Mouse (Mus musculus): ENCODE measurements around the gene Mapk8. TPM values are rescaled to one million over a fixed set of nuclear protein-coding genes. Genes with fewer than 3 reads are reported as not detected.
A peak's percentile ranks its signal among the peaks of the same experiment; 100 is the strongest.

The Mapk8 gene
- polyA plus RNA-seq (2012; rRNA removed) (33.8 and 36.4 TPM in 2 replicates), polyA plus RNA-seq (2014; fragmentation: Nextera tagmentation; extraction: Ambion mirVana) (16.5 and 16.7 TPM in 2 replicates)

GRCm38 (mm10) chr14:33447027-33447569, at the start of gene Mapk8:
Gene Mapk8, minus strand, starts transcription at chr14:33447158.
- peak; percentile 93; the same call in 1 of the 2 replicates for TF ChIP-seq POLR2A (IDR thresholded peaks at IDR 0.05; ENCODE audit: borderline replicate concordance, extremely low read depth, insufficient read depth, insufficient read length)
- DNase-seq (ENCODE audit: low spot score) (peak; percentile 95), ATAC-seq (ENCODE audit: low FRiP score, low read depth) (peak; percentile 99)

GRCm38 (mm10) chr14:33495226-33495625, 48.3 kb upstream of the Mapk8 start:
- no peak overlapping the region for H3K4me3 ChIP-seq (replicated peaks; ENCODE audit: low read length)
- no peaks in the 10 kb centered on the region for H3K36me3 ChIP-seq (ENCODE audit: control insufficient read depth, insufficient read depth, low read length)
- DNase-seq (ENCODE audit: low spot score), result no peak
- no peak overlapping the region for H3K9ac ChIP-seq (ENCODE audit: low read depth, low read length, severe bottlenecking)
- ATAC-seq (ENCODE audit: low FRiP score, low read depth), result no peak
- H3K4me1 ChIP-seq (ENCODE audit: control insufficient read depth, insufficient read depth, low read length), result no peaks in the 10 kb centered on the region
- H3K27me3 ChIP-seq (ENCODE audit: control insufficient read depth, insufficient read depth, low read length), result no peaks in the 10 kb centered on the region
- TF ChIP-seq POLR2A (IDR thresholded peaks at IDR 0.05; ENCODE audit: borderline replicate concordance, extremely low read depth, insufficient read depth, insufficient read length), result no peak
- 54% methylated on average over 4 of the region's 4 CpGs for WGBS
- H3K4me2 ChIP-seq (replicated peaks; ENCODE audit: low read depth, low read length, severe bottlenecking), result no peak overlapping the region
- H3K27ac ChIP-seq (replicated peaks; ENCODE audit: low read depth, low read length), result no peak overlapping the region
- no peaks in the 10 kb centered on the region for H3K9me3 ChIP-seq (ENCODE audit: control insufficient read depth, low read length)

More at GRCm38 (mm10) chr14:33447027-33447569, at the start of gene Mapk8:
- Histone ChIP-seq H3K4me2 (replicated peaks; ENCODE audit: low read depth, low read length, severe bottlenecking) (peak within 1 kb of the TSS; percentile 56), H3K27me3 (ENCODE audit: control insufficient read depth, insufficient read depth, low read length) (no peaks in the 10 kb centered on the region), H3K27ac (replicated peaks; ENCODE audit: low read depth, low read length) (peak within 1 kb of the TSS; percentile 93), H3K4me1 (ENCODE audit: control insufficient read depth, insufficient read depth, low read length) (peaks cover 14% of the 10 kb centered on the region), H3K36me3 (ENCODE audit: control insufficient read depth, insufficient read depth, low read length) (no peaks in the 10 kb centered on the region), H3K9ac (ENCODE audit: low read depth, low read length, severe bottlenecking) (peak within 1 kb of the TSS; percentile 95), H3K9me3 (ENCODE audit: control insufficient read depth, low read length) (no peaks in the 10 kb centered on the region), H3K4me3 (replicated peaks; ENCODE audit: low read length) (peak within 1 kb of the TSS; percentile 90)
- under 1% methylated on average over 44 of the region's 70 CpGs for WGBS

GRCm38 (mm10) chr14:33487805-33488550, 41.0 kb upstream of the Mapk8 start:
- 56% methylated on average over 15 of the region's 15 CpGs for WGBS
- Histone ChIP-seq H3K4me1 (ENCODE audit: control insufficient read depth, insufficient read depth, low read length) (no peaks in the 10 kb centered on the region), H3K36me3 (ENCODE audit: control insufficient read depth, insufficient read depth, low read length) (no peaks in the 10 kb centered on the region), H3K9ac (ENCODE audit: low read depth, low read length, severe bottlenecking) (no peak overlapping the region), H3K9me3 (ENCODE audit: control insufficient read depth, low read length) (no peaks in the 10 kb centered on the region), H3K4me2 (replicated peaks; ENCODE audit: low read depth, low read length, severe bottlenecking) (no peak overlapping the region), H3K27ac (replicated peaks; ENCODE audit: low read depth, low read length) (no peak overlapping the region), H3K4me3 (replicated peaks; ENCODE audit: low read length) (no peak overlapping the region), H3K27me3 (ENCODE audit: control insufficient read depth, insufficient read depth, low read length) (no peaks in the 10 kb centered on the region)
- no peak for DNase-seq (ENCODE audit: low spot score)
- TF ChIP-seq POLR2A (IDR thresholded peaks at IDR 0.05; ENCODE audit: borderline replicate concordance, extremely low read depth, insufficient read depth, insufficient read length), result no peak
- no peak for ATAC-seq (ENCODE audit: low FRiP score, low read depth)

GRCm38 (mm10) chr14:33481991-33482390, 35.0 kb upstream of the Mapk8 start:
- no peak for TF ChIP-seq POLR2A (IDR thresholded peaks at IDR 0.05; ENCODE audit: borderline replicate concordance, extremely low read depth, insufficient read depth, insufficient read length)
- no peak for ATAC-seq (ENCODE audit: low FRiP score, low read depth)
- Histone ChIP-seq H3K27ac (replicated peaks; ENCODE audit: low read depth, low read length) (no peak overlapping the region), H3K36me3 (ENCODE audit: control insufficient read depth, insufficient read depth, low read length) (no peaks in the 10 kb centered on the region), H3K4me3 (replicated peaks; ENCODE audit: low read length) (no peak overlapping the region), H3K27me3 (ENCODE audit: control insufficient read depth, insufficient read depth, low read length) (no peaks in the 10 kb centered on the region), H3K9ac (ENCODE audit: low read depth, low read length, severe bottlenecking) (no peak overlapping the region), H3K4me2 (replicated peaks; ENCODE audit: low read depth, low read length, severe bottlenecking) (no peak overlapping the region), H3K9me3 (ENCODE audit: control insufficient read depth, low read length) (no peaks in the 10 kb centered on the region), H3K4me1 (ENCODE audit: control insufficient read depth, insufficient read depth, low read length) (no peaks in the 10 kb centered on the region)
- DNase-seq (ENCODE audit: low spot score), result no peak
- 17% methylated on average over 3 of the region's 3 CpGs for WGBS

GRCm38 (mm10) chr14:33476094-33476760, 29.3 kb upstream of the Mapk8 start:
- Histone ChIP-seq H3K9ac (ENCODE audit: low read depth, low read length, severe bottlenecking) (no peak overlapping the region), H3K4me1 (ENCODE audit: control insufficient read depth, insufficient read depth, low read length) (no peaks in the 10 kb centered on the region), H3K4me2 (replicated peaks; ENCODE audit: low read depth, low read length, severe bottlenecking) (no peak overlapping the region), H3K9me3 (ENCODE audit: control insufficient read depth, low read length) (no peaks in the 10 kb centered on the region), H3K4me3 (replicated peaks; ENCODE audit: low read length) (no peak overlapping the region), H3K27ac (replicated peaks; ENCODE audit: low read depth, low read length) (no peak overlapping the region), H3K36me3 (ENCODE audit: control insufficient read depth, insufficient read depth, low read length) (no peaks in the 10 kb centered on the region), H3K27me3 (ENCODE audit: control insufficient read depth, insufficient read depth, low read length) (no peaks in the 10 kb centered on the region)
- ATAC-seq (ENCODE audit: low FRiP score, low read depth) (no peak), DNase-seq (ENCODE audit: low spot score) (no peak)
- no peak for TF ChIP-seq POLR2A (IDR thresholded peaks at IDR 0.05; ENCODE audit: borderline replicate concordance, extremely low read depth, insufficient read depth, insufficient read length)
- WGBS, result 18% methylated on average over 3 of the region's 3 CpGs

All from limb, embryonic 14.5 days (tissue).